Mouse (Mus musculus): ENCODE measurements around the gene Wdr95. TPM values are rescaled to one million over a fixed set of nuclear protein-coding genes. Genes with fewer than 3 reads are reported as not detected.

The Wdr95 gene
- polyA plus RNA-seq, 1 experiment from 2014 or later, result 0.37 TPM

Other genes with a start within 250 kb of the Wdr95 start
- 2.2 TPM in 2 replicates for gene Medag, start 116.9 kb upstream of the Wdr95 start, polyA plus RNA-seq (2014; fragmentation: Nextera tagmentation; extraction: Ambion mirVana)
- gene Tex26, start 89.0 kb upstream of the Wdr95 start, polyA plus RNA-seq (2014; fragmentation: Nextera tagmentation; extraction: Ambion mirVana), result 0.70 and 0.90 TPM in 2 replicates
- gene Hsph1, start 107.7 kb downstream of the Wdr95 start, polyA plus RNA-seq (2014; fragmentation: Nextera tagmentation; extraction: Ambion mirVana), result 56.0 and 58.9 TPM in 2 replicates
- gene B3glct, start 149.6 kb downstream of the Wdr95 start, polyA plus RNA-seq (2014; fragmentation: Nextera tagmentation; extraction: Ambion mirVana), result 16.4 and 16.9 TPM in 2 replicates